Mouse (Mus musculus) testis, postnatal 14 days (tissue): Measurements from ENCODE around the gene Atp8b3.

Experiments used
- DNase-seq: peaks from one replicate; pipeline ENCODE4 v3.0.0; 2021; ENCODE audit warnings: low spot score

Gene Atp8b3

GRCm38 (mm10) chr10:80568876-80569275 is 30.0 kb upstream of the Atp8b3 start:
- DNase-seq, result no peak

- DNase-seq, result peak; percentile 77
Measured at GRCm38 (mm10) chr10:80566375-80567092, 27.6 kb upstream of the Atp8b3 start.

- DNase-seq, result peak; percentile 91
Measured at GRCm38 (mm10) chr10:80561116-80561944, 22.4 kb upstream of the Atp8b3 start, which contains the start of gene Rexo1. Gene Rexo1, minus strand, starts transcription at chr10:80561560.

- DNase-seq, result no peak
Measured at GRCm38 (mm10) chr10:80560621-80561020, 21.7 kb upstream of the Atp8b3 start.

- DNase-seq, result no peak
Measured at GRCm38 (mm10) chr10:80559431-80559830, 20.5 kb upstream of the Atp8b3 start.

GRCm38 (mm10) chr10:80557346-80557965 is 18.5 kb upstream of the Atp8b3 start:
- peak; percentile 73 for DNase-seq

- no peak for DNase-seq
Measured at GRCm38 (mm10) chr10:80553997-80554396, 15.1 kb upstream of the Atp8b3 start.

GRCm38 (mm10) chr10:80553575-80553974 is 14.7 kb upstream of the Atp8b3 start:
- DNase-seq, result peak; percentile 74

- DNase-seq, result no peak
Measured at GRCm38 (mm10) chr10:80552364-80552763, 13.4 kb upstream of the Atp8b3 start.

- DNase-seq, result peak; percentile 76
Measured at GRCm38 (mm10) chr10:80549279-80549678, 10.4 kb upstream of the Atp8b3 start.

- DNase-seq, result peak; percentile 85
Measured at GRCm38 (mm10) chr10:80548428-80549006, 9.6 kb upstream of the Atp8b3 start.

GRCm38 (mm10) chr10:80547539-80547938 is 8.6 kb upstream of the Atp8b3 start:
- DNase-seq, result no peak

- no peak for DNase-seq
Measured at GRCm38 (mm10) chr10:80546945-80547344, 8.0 kb upstream of the Atp8b3 start.

- no peak for DNase-seq
Measured at GRCm38 (mm10) chr10:80545590-80545989, 6.7 kb upstream of the Atp8b3 start.

GRCm38 (mm10) chr10:80543873-80544272 is 4.9 kb upstream of the Atp8b3 start:
- no peak for DNase-seq

GRCm38 (mm10) chr10:80539493-80539892 is 569 bp upstream of the Atp8b3 start:
- no peak for DNase-seq

GRCm38 (mm10) chr10:80538180-80538579 is 744 bp downstream of the Atp8b3 start:
- no peak for DNase-seq

GRCm38 (mm10) chr10:80535711-80536110 is 3.2 kb downstream of the Atp8b3 start:
- DNase-seq, result no peak

GRCm38 (mm10) chr10:80535071-80535470 is 3.9 kb downstream of the Atp8b3 start:
- DNase-seq, result no peak

- peak; percentile 70 for DNase-seq
Measured at GRCm38 (mm10) chr10:80533704-80534103, 5.2 kb downstream of the Atp8b3 start.

GRCm38 (mm10) chr10:80532783-80533182 is 6.1 kb downstream of the Atp8b3 start:
- no peak for DNase-seq

GRCm38 (mm10) chr10:80526172-80526571 is 12.8 kb downstream of the Atp8b3 start:
- no peak for DNase-seq
